Mouse (Mus musculus) urinary bladder, postnatal 0 days (tissue): Measurements from ENCODE around the gene Phactr1. TPM values are rescaled to one million over a fixed set of nuclear protein-coding genes. Genes with fewer than 3 reads are reported as not detected.

Experiments used
- polyA plus RNA-seq: library from polyadenylated mRNA; unstranded; fragments of >200 nt; fragmentation: Nextera tagmentation; extraction: Ambion mirVana; gene quantifications from 2 replicates; pipeline ENCODE4 v1.2.1, GENCODE M21; 2015

Gene Phactr1
- polyA plus RNA-seq, result 3.6 and 3.7 TPM in 2 replicates

GRCm38 (mm10) chr13:42680391-42680994 is at the start of gene Phactr1:
Gene Phactr1, plus strand, starts transcription at chr13:42680623.

DNA sequence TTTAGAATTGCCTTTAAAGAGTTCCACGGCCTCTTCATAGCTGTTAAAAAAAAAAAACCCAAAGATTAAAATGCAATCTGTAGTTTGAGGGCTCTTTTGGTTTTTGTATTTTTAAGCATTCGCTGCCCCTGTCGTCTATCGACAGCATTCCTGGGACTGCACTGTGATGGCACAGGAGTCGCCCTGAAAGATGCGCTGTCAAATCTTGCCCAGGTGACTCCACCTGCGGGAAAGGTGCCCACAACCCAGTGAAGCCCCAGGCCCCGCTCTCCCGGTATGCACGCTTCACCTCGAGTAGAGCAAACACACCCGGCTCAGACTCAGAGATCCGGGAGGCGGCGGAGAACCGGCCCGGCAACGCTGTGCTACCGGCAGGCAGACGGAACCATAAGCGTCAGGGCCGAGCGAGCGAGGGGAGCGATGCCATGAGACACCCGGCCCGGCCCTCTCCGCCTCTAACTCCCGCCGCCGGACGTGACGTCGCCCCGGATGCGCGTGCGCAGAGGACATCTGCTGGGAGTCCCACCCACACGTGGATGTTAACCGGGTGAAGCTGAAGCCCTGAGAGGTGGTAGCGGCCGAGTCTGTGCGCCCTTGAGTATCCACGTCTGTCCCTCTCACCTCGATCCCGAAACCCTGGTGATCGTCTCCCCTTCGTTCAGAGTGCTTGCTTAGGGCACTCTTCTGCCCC is 490.7 kb downstream of the Phactr1 start, which contains the start of gene Tbc1d7:
Tbc1d7 (minus strand) TSS at position 482 of the 691 bp plus-strand sequence.

